Mouse (Mus musculus) E14TG2a.4 (cell line): ENCODE results near the gene Slc30a9.
A peak's percentile ranks its signal among the peaks of the same experiment; 100 is the strongest.

ENCODE experiments used
- H3K27me3 ChIP-seq: 2 replicates; pipeline ENCODE4 v1.6.1; 2014; ENCODE audit warnings: low read length, control low read depth; ENCODE audit not compliant: insufficient read depth
- H3K36me3 ChIP-seq: 2 replicates; pipeline ENCODE4 v1.6.1; 2014; ENCODE audit warnings: low read length, control low read depth; ENCODE audit not compliant: insufficient read depth
- H3K4me1 ChIP-seq: replicated peaks from 2 replicates; pipeline ENCODE4 v1.6.1; 2014; ENCODE audit warnings: low read depth, low read length, control low read depth
- H3K4me3 ChIP-seq: replicated peaks from 2 replicates; pipeline ENCODE4 v1.5.1; 2014; ENCODE audit warnings: mild to moderate bottlenecking, low read length
- H3K9me3 ChIP-seq: 2 replicates; pipeline ENCODE4 v1.6.1; 2014; ENCODE audit warnings: low read length, control low read depth
- CTCF ChIP-seq: conservative IDR thresholded peaks from 2 replicates; pipeline ENCODE4 v1.5.1; 2014; ENCODE audit warnings: low read length
- NANOG ChIP-seq: IDR thresholded peaks from 2 replicates; pipeline ENCODE4 v1.6.1; 2014; ENCODE audit warnings: borderline replicate concordance, low read length, mixed read lengths
- POU5F1 ChIP-seq: IDR thresholded peaks from 2 replicates; pipeline ENCODE4 v1.6.1; 2014; ENCODE audit warnings: low read length, borderline replicate concordance

Slc30a9 gene

DNA sequence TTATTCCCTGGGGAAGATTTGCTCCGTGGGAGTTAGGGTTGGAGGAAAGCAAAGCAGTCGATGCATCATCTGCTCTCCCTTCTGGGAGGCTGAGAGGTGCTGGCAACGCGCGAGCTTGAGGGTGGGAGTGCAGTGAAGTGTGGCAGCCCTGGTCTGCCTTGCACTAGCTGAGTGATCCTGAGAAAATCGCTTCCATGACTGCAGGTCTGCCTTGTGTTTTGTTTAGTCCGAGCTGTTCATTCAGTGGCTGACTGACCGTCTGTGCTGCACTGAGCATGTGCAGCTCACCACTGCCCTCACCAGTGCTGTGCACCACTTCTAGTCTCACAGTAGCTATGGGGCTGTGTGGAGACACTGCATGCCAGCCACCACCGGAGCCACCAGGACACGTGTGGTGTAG, 42.2 kb downstream of the Slc30a9 start:
- no peak for TF ChIP-seq NANOG
- no peak for TF ChIP-seq POU5F1
- no peak for TF ChIP-seq CTCF
- Histone ChIP-seq H3K9me3 (no peaks in the 10 kb centered on the region), H3K27me3 (no peaks in the 10 kb centered on the region)

DNA sequence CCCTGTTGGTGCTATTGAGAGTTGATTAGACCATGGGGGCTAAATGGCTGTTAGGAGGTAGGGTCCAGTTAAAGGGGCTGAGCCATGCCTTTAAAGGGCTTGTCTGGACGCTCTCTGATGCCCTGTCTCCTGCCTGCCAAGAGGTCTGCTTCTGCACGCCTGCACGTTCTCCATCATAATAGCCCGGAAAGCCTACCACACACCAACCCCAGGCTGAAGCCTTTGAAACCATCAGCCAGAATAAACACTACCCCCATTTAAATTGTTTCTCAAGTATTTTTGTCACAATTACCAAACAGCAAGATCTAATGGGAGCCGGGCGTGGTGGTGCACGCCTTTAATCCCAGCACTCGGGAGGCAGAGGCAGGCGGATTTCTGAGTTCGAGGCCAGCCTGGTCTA, 55.6 kb downstream of the Slc30a9 start:
- no peak overlapping the region for H3K4me3 ChIP-seq
- TF ChIP-seq POU5F1 (no peak), NANOG (peak; percentile 43; the same call in 1 of the 2 replicates), CTCF (no peak)
- no peaks in the 10 kb centered on the region for H3K36me3 ChIP-seq
- no peaks in the 10 kb centered on the region for H3K27me3 ChIP-seq
- H3K4me1 ChIP-seq: peaks cover 12% of the 10 kb centered on the region
- no peaks in the 10 kb centered on the region for H3K9me3 ChIP-seq

More for the DNA sequence above, 42.2 kb downstream of the Slc30a9 start:
- Histone ChIP-seq H3K4me1 (peaks cover 7% of the 10 kb centered on the region), H3K4me3 (no peak overlapping the region), H3K36me3 (peaks cover 85% of the 10 kb centered on the region)

DNA sequence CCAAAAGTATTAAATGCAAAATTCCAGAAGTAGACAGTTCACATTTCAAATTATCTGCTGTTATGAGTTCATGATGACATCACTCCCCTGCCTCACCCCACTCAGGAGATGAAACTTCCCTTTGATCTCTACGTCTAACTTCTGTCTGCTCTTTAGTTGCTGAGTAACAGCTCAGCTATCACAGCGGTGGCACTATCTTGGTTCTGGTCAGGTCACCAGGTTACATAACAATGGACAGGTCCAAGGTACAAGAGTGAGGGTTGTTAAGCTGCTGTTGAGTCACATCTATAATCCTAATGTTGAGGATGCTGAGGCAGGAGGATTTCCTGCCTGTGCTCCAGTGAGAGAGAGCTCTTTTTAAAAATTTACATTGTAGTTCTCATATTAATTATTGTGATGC, 56.2 kb downstream of the Slc30a9 start:
- no peak for TF ChIP-seq POU5F1
- TF ChIP-seq NANOG: no peak
- no peak for TF ChIP-seq CTCF
- Histone ChIP-seq H3K4me1 (peaks cover 12% of the 10 kb centered on the region), H3K4me3 (no peak overlapping the region)

DNA sequence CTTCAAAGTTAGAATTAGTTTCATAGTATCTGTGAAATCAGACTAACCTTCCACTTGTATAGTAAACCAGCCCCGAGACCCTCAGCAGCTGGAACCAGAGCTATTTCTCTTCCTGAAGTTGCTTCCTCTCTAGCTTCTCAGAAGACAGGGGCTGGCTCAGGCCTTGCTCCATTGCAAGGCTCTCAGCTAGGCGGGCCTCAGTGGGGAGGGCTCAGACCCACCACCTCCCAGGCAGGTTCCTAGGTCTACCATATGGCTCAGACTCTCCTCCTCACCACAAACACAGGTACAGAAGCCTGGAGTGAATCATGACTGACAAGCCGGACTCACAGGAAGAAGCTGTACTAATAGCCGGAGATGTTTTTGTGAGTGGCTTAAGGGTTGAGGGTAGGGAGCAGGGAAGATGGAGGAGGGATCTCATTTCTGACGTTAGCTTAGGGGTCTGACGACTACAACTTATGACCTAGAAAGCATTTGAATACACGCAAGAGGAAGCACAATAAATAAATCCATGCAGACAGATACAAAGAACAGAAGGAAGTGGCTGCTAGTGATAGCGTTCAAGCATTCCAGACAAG, 70.4 kb downstream of the Slc30a9 start:
- TF ChIP-seq POU5F1: no peak
- TF ChIP-seq NANOG: no peak
- TF ChIP-seq CTCF: no peak
- Histone ChIP-seq H3K9me3 (no peaks in the 10 kb centered on the region), H3K4me3 (no peak overlapping the region), H3K27me3 (no peaks in the 10 kb centered on the region), H3K36me3 (no peaks in the 10 kb centered on the region), H3K4me1 (0 out of 2 replicates have a peak, but pooled peaks cover 4% of the 10 kb centered on the region)

More for the DNA sequence above, 56.2 kb downstream of the Slc30a9 start:
- Histone ChIP-seq H3K9me3 (no peaks in the 10 kb centered on the region), H3K27me3 (no peaks in the 10 kb centered on the region), H3K36me3 (no peaks in the 10 kb centered on the region)

DNA sequence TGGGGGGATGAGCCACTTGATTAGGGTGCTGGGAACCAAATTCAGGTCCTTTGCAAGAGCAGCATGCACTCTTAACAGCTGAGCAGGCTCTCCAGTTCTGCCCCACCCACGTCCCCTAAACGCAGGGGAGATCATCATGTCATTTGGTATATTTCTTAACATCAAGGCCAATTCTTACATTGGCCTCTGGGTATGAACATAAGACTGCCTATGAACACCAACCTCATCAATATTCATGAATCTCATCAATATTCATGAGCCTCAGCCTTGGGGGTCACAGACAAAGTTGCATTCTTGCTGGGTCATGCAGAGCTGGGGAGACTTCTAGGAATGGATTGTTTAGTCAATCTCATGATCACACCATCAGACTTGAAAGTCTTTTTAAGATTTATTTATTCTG, 74.9 kb downstream of the Slc30a9 start:
- H3K4me3 ChIP-seq: 0 out of 2 replicates have a peak overlapping the region, but pooled peaks have one; percentile 17
- 0 out of 2 replicates have a peak, but pooled peaks cover 9% of the 10 kb centered on the region for H3K4me1 ChIP-seq
- TF ChIP-seq POU5F1: no peak
- TF ChIP-seq CTCF: no peak
- TF ChIP-seq NANOG: no peak
- no peaks in the 10 kb centered on the region for H3K27me3 ChIP-seq
- H3K9me3 ChIP-seq: no peaks in the 10 kb centered on the region
- H3K36me3 ChIP-seq: no peaks in the 10 kb centered on the region

DNA sequence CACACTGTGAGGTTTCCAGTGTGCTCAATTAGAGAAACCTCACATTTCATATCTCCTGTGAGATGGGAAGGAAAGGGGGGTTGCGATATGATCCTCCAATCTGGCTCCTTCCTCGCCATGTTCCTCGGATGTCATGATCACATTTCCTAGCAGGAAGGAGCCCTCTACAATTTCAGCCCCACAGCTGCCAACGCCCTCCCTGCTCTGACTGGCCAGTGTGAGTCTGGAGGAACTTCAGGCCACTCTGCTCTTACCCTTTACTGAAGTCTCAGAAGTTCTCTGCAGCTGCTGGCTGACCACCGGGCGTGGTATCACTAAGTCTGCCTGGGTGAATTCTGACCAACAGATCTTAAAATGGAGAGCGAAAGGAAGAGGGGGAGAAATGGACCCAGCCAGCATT, 75.8 kb downstream of the Slc30a9 start:
- Histone ChIP-seq H3K36me3 (no peaks in the 10 kb centered on the region), H3K27me3 (no peaks in the 10 kb centered on the region), H3K4me3 (no peak overlapping the region), H3K4me1 (0 out of 2 replicates have a peak, but pooled peaks cover 9% of the 10 kb centered on the region), H3K9me3 (no peaks in the 10 kb centered on the region)
- TF ChIP-seq CTCF (no peak), NANOG (no peak), POU5F1 (no peak)

DNA sequence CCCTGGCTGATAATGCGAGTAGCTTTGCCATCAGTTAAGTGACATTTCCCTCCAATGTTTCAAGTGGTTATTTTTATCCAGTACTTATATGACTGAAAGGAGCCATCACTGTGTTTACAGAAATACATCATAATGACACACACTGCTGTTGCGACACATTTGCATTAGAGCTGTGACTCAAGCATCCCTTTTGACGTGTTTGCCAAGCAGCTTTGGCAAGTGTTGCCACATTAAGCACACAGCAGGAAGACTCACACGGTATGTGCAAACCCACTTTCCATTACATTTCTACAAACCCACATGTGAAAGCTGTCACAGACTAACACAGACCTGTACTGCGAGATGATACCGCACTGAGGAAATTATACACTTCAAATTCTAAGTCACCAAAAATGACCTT, 87.2 kb downstream of the Slc30a9 start:
- H3K4me1 ChIP-seq: no peaks in the 10 kb centered on the region
- no peaks in the 10 kb centered on the region for H3K27me3 ChIP-seq
- TF ChIP-seq POU5F1 (no peak), NANOG (no peak), CTCF (no peak)
- no peaks in the 10 kb centered on the region for H3K9me3 ChIP-seq
- no peak overlapping the region for H3K4me3 ChIP-seq
- H3K36me3 ChIP-seq: peaks cover 44% of the 10 kb centered on the region

DNA sequence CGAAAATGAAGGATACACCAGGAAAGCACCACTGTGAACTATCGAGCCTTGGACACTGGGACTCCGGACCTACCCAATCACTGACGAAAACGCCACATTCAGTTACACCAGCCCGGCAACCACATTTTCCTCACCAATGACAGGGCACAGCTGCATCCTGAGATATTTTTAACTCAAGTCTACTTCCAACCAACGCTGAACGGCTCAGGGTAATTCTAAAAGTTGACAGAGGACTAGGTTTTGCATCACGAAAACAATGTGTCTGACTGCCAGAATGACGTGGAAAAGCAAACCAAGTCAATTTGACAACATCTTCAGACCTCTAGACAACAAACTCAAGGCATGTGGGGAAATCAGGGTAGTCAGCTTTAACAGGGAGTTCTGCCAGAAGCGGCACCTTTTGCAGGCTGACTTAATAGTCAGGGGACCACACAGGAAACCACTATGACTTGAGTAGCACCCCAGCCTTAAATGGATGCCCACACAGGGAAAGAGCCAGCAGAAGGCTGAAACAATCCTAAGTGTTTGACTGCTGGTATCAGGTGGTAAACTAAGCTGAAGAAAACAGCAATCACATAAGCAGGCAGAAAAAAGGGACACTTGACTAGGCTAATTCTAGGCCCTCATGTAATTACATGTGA, 88.6 kb downstream of the Slc30a9 start:
- Histone ChIP-seq H3K4me1 (peaks cover 6% of the 10 kb centered on the region), H3K4me3 (no peak overlapping the region), H3K36me3 (peaks cover 56% of the 10 kb centered on the region), H3K9me3 (no peaks in the 10 kb centered on the region), H3K27me3 (no peaks in the 10 kb centered on the region)
- TF ChIP-seq NANOG (no peak), POU5F1 (no peak), CTCF (no peak)

DNA sequence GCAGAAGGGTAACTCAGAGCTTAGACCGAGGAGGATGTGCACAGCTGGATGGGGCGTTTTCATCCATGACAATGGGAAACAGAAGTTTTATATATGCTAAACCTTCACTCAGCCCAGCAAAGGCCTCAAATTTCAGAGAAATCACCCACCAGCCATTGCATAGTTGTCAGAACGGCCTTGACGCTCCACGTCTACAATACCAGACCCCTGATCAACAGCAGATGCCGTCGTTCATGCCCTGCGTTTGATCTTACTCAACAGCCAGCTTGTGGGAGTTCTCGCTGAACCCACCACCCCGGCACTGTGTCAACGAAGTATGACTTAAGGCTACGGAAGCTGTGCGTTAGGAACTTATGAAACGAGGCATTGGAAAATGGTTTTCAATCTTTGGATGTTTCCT, 90.4 kb downstream of the Slc30a9 start:
- TF ChIP-seq CTCF (no peak), POU5F1 (no peak), NANOG (no peak)
- Histone ChIP-seq H3K36me3 (peaks cover 60% of the 10 kb centered on the region), H3K9me3 (no peaks in the 10 kb centered on the region), H3K4me3 (no peak overlapping the region), H3K4me1 (peaks cover 12% of the 10 kb centered on the region), H3K27me3 (no peaks in the 10 kb centered on the region)
